Mouse (Mus musculus): ENCODE data around the gene Fry. TPM values are rescaled to one million over a fixed set of nuclear protein-coding genes. Genes with fewer than 3 reads are reported as not detected.

Gene Fry
- polyA plus RNA-seq, 1 experiment: 2.1 TPM

DNA sequence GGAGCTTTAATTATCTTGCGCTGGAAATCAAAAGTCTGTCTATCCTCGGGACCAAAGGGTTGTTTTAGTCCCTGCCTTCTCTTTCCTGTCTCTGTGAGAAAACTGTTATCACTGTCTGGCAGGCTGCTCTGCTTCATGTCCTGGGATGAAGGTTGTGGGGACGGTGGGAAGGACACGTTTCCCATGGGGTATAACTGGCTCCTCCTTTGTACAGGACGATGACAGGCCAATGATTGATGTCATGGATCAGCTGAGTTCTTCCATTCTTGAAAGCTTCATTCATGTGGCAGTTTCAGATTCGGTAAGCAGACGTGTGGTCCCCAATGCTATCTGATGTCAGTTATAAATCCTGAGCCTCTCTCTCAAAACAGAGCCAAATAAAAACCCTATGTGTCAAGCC is 272.0 kb downstream of the Fry start:
- Histone ChIP-seq H3K27me3 (ENCODE audit: control insufficient read depth, insufficient read depth, insufficient read length) (no peaks in the 10 kb centered on the region), H3K79me2 (ENCODE audit: control insufficient read depth, insufficient read depth) (no peaks in the 10 kb centered on the region), H3K36me3 (ENCODE audit: control insufficient read depth, insufficient read depth) (no peaks in the 10 kb centered on the region), H3ac (ENCODE audit: control insufficient read depth, insufficient read length) (no peak overlapping the region), H3K4me3 (no peak overlapping the region), H3K4me2 (ENCODE audit: low read depth) (no peak overlapping the region)
- no peak for TF ChIP-seq TCF12 (IDR thresholded peaks at IDR 0.05; ENCODE audit: insufficient read depth, poor library complexity, severe bottlenecking)

DNA sequence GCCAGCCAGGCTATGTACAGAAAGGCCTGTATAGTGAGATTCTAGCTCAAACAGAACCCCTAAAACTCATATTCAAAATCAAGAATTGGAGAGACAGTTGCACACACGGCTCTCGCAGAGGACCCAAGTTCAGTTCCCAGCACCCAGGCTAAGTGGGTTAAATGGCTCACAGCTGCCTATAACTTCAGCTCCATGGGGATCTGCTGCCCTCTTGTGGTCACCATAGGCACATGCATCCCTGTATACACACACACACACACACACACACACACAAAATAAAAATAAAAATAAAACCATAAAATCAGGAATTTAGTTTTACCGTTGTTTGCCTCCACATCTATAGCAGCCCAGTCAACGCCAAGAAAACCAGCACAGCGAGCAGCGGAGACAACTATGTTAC is 276.2 kb downstream of the Fry start:
- H3K79me2 ChIP-seq (ENCODE audit: control insufficient read depth, insufficient read depth): no peaks in the 10 kb centered on the region
- no peak overlapping the region for H3K4me2 ChIP-seq (ENCODE audit: low read depth)
- no peak overlapping the region for H3ac ChIP-seq (ENCODE audit: control insufficient read depth, insufficient read length)
- H3K36me3 ChIP-seq (ENCODE audit: control insufficient read depth, insufficient read depth): no peaks in the 10 kb centered on the region
- no peak overlapping the region for H3K4me3 ChIP-seq
- no peak for TF ChIP-seq CEBPB (IDR thresholded peaks at IDR 0.05; ENCODE audit: insufficient read depth, poor library complexity, severe bottlenecking)
- no peaks in the 10 kb centered on the region for H3K27me3 ChIP-seq (ENCODE audit: control insufficient read depth, insufficient read depth, insufficient read length)

DNA sequence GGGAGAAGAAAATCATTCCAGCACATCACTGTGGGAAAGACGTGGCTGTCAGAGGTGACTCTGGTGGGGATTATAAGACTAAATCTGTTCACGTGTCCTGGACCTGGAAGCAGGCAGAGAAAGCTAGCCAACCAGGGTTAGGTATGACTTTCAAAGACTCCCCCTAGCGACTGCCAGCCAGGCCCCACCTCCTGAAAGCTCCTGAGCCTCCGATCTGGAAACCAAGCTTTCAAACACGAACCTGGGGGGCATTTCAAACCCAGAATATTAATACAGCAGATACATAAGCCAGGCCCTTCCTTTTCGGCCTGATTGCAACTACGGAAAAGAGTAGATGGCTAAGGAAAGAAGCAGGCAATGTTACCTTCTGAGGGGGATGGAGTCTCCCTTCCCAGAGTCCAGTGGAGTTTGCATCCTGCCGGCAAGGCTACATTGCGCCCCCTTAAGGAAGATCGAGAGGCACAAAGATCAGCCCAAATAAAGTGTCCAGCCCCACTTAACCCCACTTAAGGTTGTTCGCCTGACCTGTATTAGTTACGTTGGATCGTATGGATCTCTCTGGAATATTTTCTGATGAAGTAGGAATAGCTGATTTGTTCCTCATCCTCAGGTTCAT is 284.5 kb downstream of the Fry start:
- Histone ChIP-seq H3ac (ENCODE audit: control insufficient read depth, insufficient read length) (no peak overlapping the region), H3K36me3 (ENCODE audit: control insufficient read depth, insufficient read depth) (no peaks in the 10 kb centered on the region), H3K27me3 (ENCODE audit: control insufficient read depth, insufficient read depth, insufficient read length) (no peaks in the 10 kb centered on the region), H3K4me2 (ENCODE audit: low read depth) (no peak overlapping the region), H3K79me2 (ENCODE audit: control insufficient read depth, insufficient read depth) (no peaks in the 10 kb centered on the region), H3K4me3 (no peak overlapping the region)
- no peak for TF ChIP-seq MYOG (IDR thresholded peaks at IDR 0.05; ENCODE audit: control insufficient read depth in 1 of 3, insufficient read depth in 1 of 3, insufficient read length in 2 of 3, low read depth in 2 of 3)
- TF ChIP-seq POLR2A (IDR thresholded peaks at IDR 0.05; ENCODE audit: insufficient read length, low read depth): no peak
- TF ChIP-seq TCF12 (IDR thresholded peaks at IDR 0.05; ENCODE audit: insufficient read depth, poor library complexity, severe bottlenecking): no peak
- no peak for TF ChIP-seq REST (IDR thresholded peaks at IDR 0.05; ENCODE audit: insufficient read depth, insufficient read length)
- TF ChIP-seq CEBPB (IDR thresholded peaks at IDR 0.05; ENCODE audit: insufficient read depth, poor library complexity, severe bottlenecking): no peak
- TF ChIP-seq MAX (IDR thresholded peaks at IDR 0.05; ENCODE audit: low read depth): no peak
- no peak for TF ChIP-seq SRF (IDR thresholded peaks at IDR 0.05; ENCODE audit: control insufficient read depth, insufficient read length, low read depth)
- no peak for TF ChIP-seq POLR2AphosphoS2 (IDR thresholded peaks at IDR 0.05; ENCODE audit: insufficient read length, low read depth)
- no peak for TF ChIP-seq TCF3 (IDR thresholded peaks at IDR 0.05; ENCODE audit: insufficient read length, low read depth)
- no peak for TF ChIP-seq E2F4 (IDR thresholded peaks at IDR 0.05; ENCODE audit: insufficient read depth)
- no peak for TF ChIP-seq MYOD1 (IDR thresholded peaks at IDR 0.05; ENCODE audit: control insufficient read depth in 1 of 3, insufficient read length in 2 of 3, low read depth in 2 of 3)
- TF ChIP-seq USF1 (IDR thresholded peaks at IDR 0.05; ENCODE audit: low read depth): no peak

DNA sequence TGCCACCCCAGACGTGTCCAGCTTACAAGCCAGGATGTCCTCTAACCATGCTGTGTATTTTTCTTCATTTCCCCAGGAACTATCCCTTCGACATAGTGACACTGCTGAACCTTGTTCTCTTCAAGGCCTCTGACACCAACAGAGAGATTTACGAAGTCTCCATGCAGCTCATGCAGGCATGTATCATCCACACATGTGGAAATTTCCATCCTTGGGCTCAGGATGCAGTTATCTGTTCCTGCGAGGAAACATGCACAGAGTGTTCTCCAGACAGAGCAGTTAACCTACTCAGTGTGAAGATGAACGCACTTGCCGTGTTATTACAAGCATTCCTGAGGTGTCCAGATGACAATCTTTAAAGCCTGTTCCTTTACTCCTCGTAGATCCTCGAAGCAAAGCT is 286.4 kb downstream of the Fry start:
- no peaks in the 10 kb centered on the region for H3K27me3 ChIP-seq (ENCODE audit: control insufficient read depth, insufficient read depth, insufficient read length)
- H3K4me2 ChIP-seq (ENCODE audit: low read depth): no peak overlapping the region
- no peak overlapping the region for H3K4me3 ChIP-seq
- H3ac ChIP-seq (ENCODE audit: control insufficient read depth, insufficient read length): no peak overlapping the region
- H3K79me2 ChIP-seq (ENCODE audit: control insufficient read depth, insufficient read depth): no peaks in the 10 kb centered on the region
- TF ChIP-seq E2F4 (IDR thresholded peaks at IDR 0.05; ENCODE audit: insufficient read depth): no peak
- TF ChIP-seq TCF3 (IDR thresholded peaks at IDR 0.05; ENCODE audit: insufficient read length, low read depth): no peak
- no peak for TF ChIP-seq USF1 (IDR thresholded peaks at IDR 0.05; ENCODE audit: low read depth)
- TF ChIP-seq TCF12 (IDR thresholded peaks at IDR 0.05; ENCODE audit: insufficient read depth, poor library complexity, severe bottlenecking): no peak
- TF ChIP-seq POLR2A (IDR thresholded peaks at IDR 0.05; ENCODE audit: insufficient read length, low read depth): no peak
- no peak for TF ChIP-seq POLR2AphosphoS2 (IDR thresholded peaks at IDR 0.05; ENCODE audit: insufficient read length, low read depth)
- TF ChIP-seq SRF (IDR thresholded peaks at IDR 0.05; ENCODE audit: control insufficient read depth, insufficient read length, low read depth): no peak
- no peak for TF ChIP-seq REST (IDR thresholded peaks at IDR 0.05; ENCODE audit: insufficient read depth, insufficient read length)
- TF ChIP-seq MYOD1 (IDR thresholded peaks at IDR 0.05; ENCODE audit: control insufficient read depth in 1 of 3, insufficient read length in 2 of 3, low read depth in 2 of 3): no peak
- TF ChIP-seq MAX (IDR thresholded peaks at IDR 0.05; ENCODE audit: low read depth): no peak
- TF ChIP-seq CEBPB (IDR thresholded peaks at IDR 0.05; ENCODE audit: insufficient read depth, poor library complexity, severe bottlenecking): no peak
- no peak for TF ChIP-seq MYOG (IDR thresholded peaks at IDR 0.05; ENCODE audit: control insufficient read depth in 1 of 3, insufficient read depth in 1 of 3, insufficient read length in 2 of 3, low read depth in 2 of 3)
- H3K36me3 ChIP-seq (ENCODE audit: control insufficient read depth, insufficient read depth): no peaks in the 10 kb centered on the region

- no peak overlapping the region for H3ac ChIP-seq (ENCODE audit: control insufficient read depth, insufficient read length)
- no peak overlapping the region for H3K4me3 ChIP-seq
- H3K36me3 ChIP-seq (ENCODE audit: control insufficient read depth, insufficient read depth): no peaks in the 10 kb centered on the region
- no peak for TF ChIP-seq POLR2A (IDR thresholded peaks at IDR 0.05; ENCODE audit: insufficient read length, low read depth)
- TF ChIP-seq REST (IDR thresholded peaks at IDR 0.05; ENCODE audit: insufficient read depth, insufficient read length): no peak
- TF ChIP-seq TCF3 (IDR thresholded peaks at IDR 0.05; ENCODE audit: insufficient read length, low read depth): no peak
- no peak for TF ChIP-seq MYOG (IDR thresholded peaks at IDR 0.05; ENCODE audit: control insufficient read depth in 1 of 3, insufficient read depth in 1 of 3, insufficient read length in 2 of 3, low read depth in 2 of 3)
- TF ChIP-seq CEBPB (IDR thresholded peaks at IDR 0.05; ENCODE audit: insufficient read depth, poor library complexity, severe bottlenecking): no peak
- no peak for TF ChIP-seq MYOD1 (IDR thresholded peaks at IDR 0.05; ENCODE audit: control insufficient read depth in 1 of 3, insufficient read length in 2 of 3, low read depth in 2 of 3)
- no peak for TF ChIP-seq USF1 (IDR thresholded peaks at IDR 0.05; ENCODE audit: low read depth)
- TF ChIP-seq POLR2AphosphoS2 (IDR thresholded peaks at IDR 0.05; ENCODE audit: insufficient read length, low read depth): no peak
- no peak for TF ChIP-seq SRF (IDR thresholded peaks at IDR 0.05; ENCODE audit: control insufficient read depth, insufficient read length, low read depth)
- TF ChIP-seq TCF12 (IDR thresholded peaks at IDR 0.05; ENCODE audit: insufficient read depth, poor library complexity, severe bottlenecking): no peak
- TF ChIP-seq MAX (IDR thresholded peaks at IDR 0.05; ENCODE audit: low read depth): no peak
- no peak for TF ChIP-seq E2F4 (IDR thresholded peaks at IDR 0.05; ENCODE audit: insufficient read depth)
- no peak overlapping the region for H3K4me2 ChIP-seq (ENCODE audit: low read depth)
- H3K27me3 ChIP-seq (ENCODE audit: control insufficient read depth, insufficient read depth, insufficient read length): no peaks in the 10 kb centered on the region
- H3K79me2 ChIP-seq (ENCODE audit: control insufficient read depth, insufficient read depth): no peaks in the 10 kb centered on the region
Measured at GRCm38 (mm10) chr5:150408979-150409378, 290.5 kb downstream of the Fry start.
